Mouse (Mus musculus): ENCODE data around the gene Fcamr. TPM values are rescaled to one million over a fixed set of nuclear protein-coding genes. Genes with fewer than 3 reads are reported as not detected.

Gene Fcamr
- total and polyA plus RNA-seq, 2 experiments, result 0.09 to 0.55 TPM

GRCm38 (mm10) chr1:130804279-130804678 lies 3.6 kb downstream of the Fcamr start:
- no peak for DNase-seq (ENCODE audit: extremely low read depth, low read depth, low spot score)

GRCm38 (mm10) chr1:130810906-130811305 lies 10.2 kb downstream of the Fcamr start:
- Histone ChIP-seq H3K9ac (ENCODE audit: low read depth, low read length) (no peak overlapping the region), H3K27me3 (ENCODE audit: control insufficient read depth, insufficient read depth, low read length) (no peaks in the 10 kb centered on the region), H3K36me3 (ENCODE audit: control insufficient read depth, insufficient read depth, low read length) (no peaks in the 10 kb centered on the region), H3K79me2 (ENCODE audit: control insufficient read depth, insufficient read depth, low read length) (no peaks in the 10 kb centered on the region), H3K27ac (replicated peaks; ENCODE audit: insufficient read depth, low read depth, low read length) (no peak overlapping the region), H3K4me3 (ENCODE audit: insufficient read depth, low read depth, low read length) (no peak overlapping the region), H3K4me1 (ENCODE audit: control insufficient read depth, insufficient read depth, low read length) (no peaks in the 10 kb centered on the region)
- WGBS, result 92% methylated on average over 3 of the region's 3 CpGs
- TF ChIP-seq POLR2A (IDR thresholded peaks at IDR 0.05; ENCODE audit: extremely low read depth, insufficient read depth, low read length), result no peak
- TF ChIP-seq CTCF (IDR thresholded peaks at IDR 0.05; ENCODE audit: low read depth, low read length), result no peak
- no peak for DNase-seq (ENCODE audit: extremely low read depth, low read depth, low spot score)

More at GRCm38 (mm10) chr1:130804279-130804678, 3.6 kb downstream of the Fcamr start:
- no peaks in the 10 kb centered on the region for H3K79me2 ChIP-seq (ENCODE audit: control insufficient read depth, insufficient read depth, low read length)
- H3K36me3 ChIP-seq (ENCODE audit: control insufficient read depth, insufficient read depth, low read length), result no peaks in the 10 kb centered on the region
- TF ChIP-seq CTCF (IDR thresholded peaks at IDR 0.05; ENCODE audit: low read depth, low read length) (no peak), POLR2A (IDR thresholded peaks at IDR 0.05; ENCODE audit: extremely low read depth, insufficient read depth, low read length) (no peak)
- H3K4me1 ChIP-seq (ENCODE audit: control insufficient read depth, insufficient read depth, low read length), result no peaks in the 10 kb centered on the region
- H3K27me3 ChIP-seq (ENCODE audit: control insufficient read depth, insufficient read depth, low read length), result no peaks in the 10 kb centered on the region
- H3K27ac ChIP-seq (replicated peaks; ENCODE audit: insufficient read depth, low read depth, low read length), result no peak overlapping the region
- no peak overlapping the region for H3K9ac ChIP-seq (ENCODE audit: low read depth, low read length)
- 74% methylated on average over 6 of the region's 6 CpGs for WGBS
- no peak overlapping the region for H3K4me3 ChIP-seq (ENCODE audit: insufficient read depth, low read depth, low read length)

- no peak for TF ChIP-seq CTCF (IDR thresholded peaks at IDR 0.05; ENCODE audit: low read depth, low read length)
- no peak for TF ChIP-seq POLR2A (IDR thresholded peaks at IDR 0.05; ENCODE audit: extremely low read depth, insufficient read depth, low read length)
- no peak for DNase-seq (ENCODE audit: extremely low read depth, low read depth, low spot score)
- Histone ChIP-seq H3K4me3 (ENCODE audit: insufficient read depth, low read depth, low read length) (no peak overlapping the region), H3K9ac (ENCODE audit: low read depth, low read length) (no peak overlapping the region), H3K4me1 (ENCODE audit: control insufficient read depth, insufficient read depth, low read length) (no peaks in the 10 kb centered on the region), H3K79me2 (ENCODE audit: control insufficient read depth, insufficient read depth, low read length) (no peaks in the 10 kb centered on the region), H3K27ac (replicated peaks; ENCODE audit: insufficient read depth, low read depth, low read length) (no peak overlapping the region), H3K36me3 (ENCODE audit: control insufficient read depth, insufficient read depth, low read length) (no peaks in the 10 kb centered on the region), H3K27me3 (ENCODE audit: control insufficient read depth, insufficient read depth, low read length) (no peaks in the 10 kb centered on the region)
- WGBS, result 90% methylated on average over 17 of the region's 17 CpGs
These were observed 10.6 kb downstream of the Fcamr start for GRCm38 (mm10) chr1:130811316-130811715.

- Histone ChIP-seq H3K27ac (replicated peaks; ENCODE audit: insufficient read depth, low read depth, low read length) (no peak overlapping the region), H3K79me2 (ENCODE audit: control insufficient read depth, insufficient read depth, low read length) (no peaks in the 10 kb centered on the region), H3K27me3 (ENCODE audit: control insufficient read depth, insufficient read depth, low read length) (no peaks in the 10 kb centered on the region), H3K4me3 (ENCODE audit: insufficient read depth, low read depth, low read length) (no peak overlapping the region), H3K9ac (ENCODE audit: low read depth, low read length) (no peak overlapping the region), H3K36me3 (ENCODE audit: control insufficient read depth, insufficient read depth, low read length) (no peaks in the 10 kb centered on the region), H3K4me1 (ENCODE audit: control insufficient read depth, insufficient read depth, low read length) (peaks cover 17% of the 10 kb centered on the region)
- no peak for DNase-seq (ENCODE audit: extremely low read depth, low read depth, low spot score)
- WGBS, result 67% methylated on average over 1 of the region's 1 CpGs
- TF ChIP-seq CTCF (IDR thresholded peaks at IDR 0.05; ENCODE audit: low read depth, low read length), result no peak
These were observed 19.0 kb downstream of the Fcamr start for GRCm38 (mm10) chr1:130819737-130820136.

GRCm38 (mm10) chr1:130820316-130821148 lies 19.8 kb downstream of the Fcamr start:
- DNase-seq (ENCODE audit: extremely low read depth, low read depth, low spot score), result peak; percentile 66
- TF ChIP-seq POLR2A (IDR thresholded peaks at IDR 0.05; ENCODE audit: extremely low read depth, insufficient read depth, low read length), result no peak
- TF ChIP-seq CTCF (IDR thresholded peaks at IDR 0.05; ENCODE audit: low read depth, low read length), result peak; percentile 42
- Histone ChIP-seq H3K9ac (ENCODE audit: low read depth, low read length) (no peak overlapping the region), H3K4me1 (ENCODE audit: control insufficient read depth, insufficient read depth, low read length) (peaks cover 17% of the 10 kb centered on the region), H3K27me3 (ENCODE audit: control insufficient read depth, insufficient read depth, low read length) (no peaks in the 10 kb centered on the region), H3K79me2 (ENCODE audit: control insufficient read depth, insufficient read depth, low read length) (no peaks in the 10 kb centered on the region), H3K36me3 (ENCODE audit: control insufficient read depth, insufficient read depth, low read length) (no peaks in the 10 kb centered on the region), H3K27ac (replicated peaks; ENCODE audit: insufficient read depth, low read depth, low read length) (no peak overlapping the region), H3K4me3 (ENCODE audit: insufficient read depth, low read depth, low read length) (no peak overlapping the region)
- 67% methylated on average over 7 of the region's 7 CpGs for WGBS

- no peaks in the 10 kb centered on the region for H3K36me3 ChIP-seq (ENCODE audit: control insufficient read depth, insufficient read depth, low read length)
- H3K4me3 ChIP-seq (ENCODE audit: insufficient read depth, low read depth, low read length), result no peak overlapping the region
- TF ChIP-seq CTCF (IDR thresholded peaks at IDR 0.05; ENCODE audit: low read depth, low read length) (no peak), POLR2A (IDR thresholded peaks at IDR 0.05; ENCODE audit: extremely low read depth, insufficient read depth, low read length) (no peak)
- peaks cover 17% of the 10 kb centered on the region for H3K4me1 ChIP-seq (ENCODE audit: control insufficient read depth, insufficient read depth, low read length)
- 43% methylated on average over 2 of the region's 2 CpGs for WGBS
- DNase-seq (ENCODE audit: extremely low read depth, low read depth, low spot score), result no peak
- no peak overlapping the region for H3K9ac ChIP-seq (ENCODE audit: low read depth, low read length)
- H3K79me2 ChIP-seq (ENCODE audit: control insufficient read depth, insufficient read depth, low read length), result no peaks in the 10 kb centered on the region
- H3K27ac ChIP-seq (replicated peaks; ENCODE audit: insufficient read depth, low read depth, low read length), result peak overlapping the region; percentile 85
- no peaks in the 10 kb centered on the region for H3K27me3 ChIP-seq (ENCODE audit: control insufficient read depth, insufficient read depth, low read length)
These were observed 20.4 kb downstream of the Fcamr start for GRCm38 (mm10) chr1:130821149-130821471.
